Mouse (Mus musculus) CH12.LX (cell line): Measurements from ENCODE around the gene Tmem50b.

ENCODE experiments used
- BHLHE40 ChIP-seq: IDR thresholded peaks from 2 replicates; pipeline ENCODE4 v1.6.1; 2011; ENCODE audit warnings: mild to moderate bottlenecking, low read depth, low read length, improper control_type of control experiment
- CTCF ChIP-seq, 2 experiments: IDR thresholded peaks in 1 of 2; conservative IDR thresholded peaks in 1 of 2; 2 replicates each; pipeline ENCODE4 v1.5.1; 2011 to 2012; ENCODE audit warnings: low read depth in 2 of 2, low read length in 2 of 2, improper control_type of control experiment in 1 of 2, inconsistent platforms in 1 of 2, mild to moderate bottlenecking in 1 of 2, moderate library complexity in 1 of 2
- MAZ ChIP-seq: IDR thresholded peaks from 2 replicates; pipeline ENCODE4 v1.6.1; 2012; ENCODE audit warnings: low read depth, mild to moderate bottlenecking, inconsistent platforms, low read length, improper control_type of control experiment, moderate library complexity
- NELFE ChIP-seq: IDR thresholded peaks from 2 replicates; pipeline ENCODE4 v1.6.1; 2011; ENCODE audit warnings: low read depth, low read length, improper control_type of control experiment
- TCF12 ChIP-seq: IDR thresholded peaks from 2 replicates; pipeline ENCODE4 v1.6.1; 2014; ENCODE audit warnings: low read depth, mild to moderate bottlenecking, inconsistent platforms, low read length, improper control_type of control experiment
- USF1 ChIP-seq: IDR thresholded peaks from 2 replicates; pipeline ENCODE4 v1.6.1; 2014; ENCODE audit warnings: low read depth, mild to moderate bottlenecking, inconsistent platforms, low read length, improper control_type of control experiment
- ZC3H11A ChIP-seq: IDR thresholded peaks from 2 replicates; pipeline ENCODE4 v1.6.1; 2012; ENCODE audit warnings: low read depth, mild to moderate bottlenecking, inconsistent platforms, low read length, improper control_type of control experiment

GRCm38 (mm10) chr16:91630584-91630983 lies 33.0 kb upstream of the Tmem50b start:
- TF ChIP-seq MAZ (no peak), USF1 (no peak), BHLHE40 (no peak), TCF12 (no peak), ZC3H11A (no peak), CTCF (conservative IDR thresholded peaks at IDR 0.05 in 1 of 2, IDR thresholded peaks at IDR 0.05 in 1 of 2; ENCODE audit: low read depth in 2 of 2, low read length in 2 of 2) (no peak), NELFE (no peak)
